Mouse (Mus musculus) brain, adult 2 months (tissue): ENCODE data around the gene Kank3.
A peak's percentile ranks its signal among the peaks of the same experiment; 100 is the strongest.
"Not testable (repeated sequence)": the region's sequence is repeated elsewhere in the genome, so short reads cannot be mapped to it uniquely, and the experiment has no call there.

Experiments
- DNase-seq: peaks from one replicate; pipeline ENCODE4 v3.0.0; 2011; ENCODE audit warnings: low read depth, low spot score

Kank3 gene

DNA sequence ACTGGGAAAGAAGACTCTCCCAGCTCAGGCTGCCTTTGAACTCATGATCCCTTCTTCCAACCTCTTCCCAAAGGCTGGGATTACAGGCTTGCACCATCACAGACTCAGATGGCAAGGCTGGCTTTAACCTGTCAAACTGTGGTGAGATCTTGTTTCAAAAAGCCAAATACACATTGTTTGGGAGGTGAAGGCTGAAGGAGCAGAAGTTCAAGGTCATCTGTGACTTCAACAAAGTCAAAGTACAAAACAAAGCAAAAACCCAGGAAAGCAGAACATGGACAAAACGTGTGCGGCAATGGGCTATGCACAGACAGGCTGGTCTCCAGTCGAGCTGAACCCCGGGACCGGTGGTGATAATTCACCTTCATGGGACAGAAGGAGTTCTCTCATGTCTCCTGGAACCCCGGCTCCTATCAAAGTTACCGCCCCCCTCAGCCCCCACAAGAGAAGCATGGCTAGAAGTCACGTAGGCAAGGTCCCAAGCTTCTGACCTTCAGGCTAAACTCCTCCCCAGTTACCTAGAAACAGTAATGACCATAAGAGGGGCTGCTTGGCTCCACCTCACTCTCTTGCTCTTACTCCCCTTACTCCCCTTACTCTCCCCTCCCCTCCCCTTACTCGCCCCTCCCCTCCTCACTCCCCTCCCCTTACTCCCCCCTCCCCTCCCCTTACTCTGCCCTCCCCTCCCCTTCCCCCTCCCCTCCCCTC, 3.0 kb upstream of the Kank3 start:
- DNase-seq: no peak

DNA sequence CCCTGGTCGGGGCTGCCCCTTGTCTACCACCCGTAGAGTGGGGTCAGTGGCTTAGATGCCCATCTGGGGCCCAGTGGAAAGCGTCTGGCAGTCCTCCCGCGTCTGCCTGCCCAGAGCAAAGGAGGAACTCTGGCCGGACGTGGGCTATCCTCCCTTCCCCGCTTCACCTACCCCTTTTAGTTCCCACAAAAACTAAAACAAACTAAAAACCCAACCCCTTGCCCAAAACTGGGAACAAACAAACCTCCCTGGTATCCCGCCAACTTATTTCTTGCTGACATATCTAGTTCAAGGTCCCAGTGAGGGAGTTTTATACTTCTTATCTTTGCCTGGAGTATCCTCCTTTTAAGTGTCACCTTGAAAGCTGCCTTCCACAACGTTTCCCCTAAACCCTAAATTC, 2.1 kb upstream of the Kank3 start:
- no peak for DNase-seq

DNA sequence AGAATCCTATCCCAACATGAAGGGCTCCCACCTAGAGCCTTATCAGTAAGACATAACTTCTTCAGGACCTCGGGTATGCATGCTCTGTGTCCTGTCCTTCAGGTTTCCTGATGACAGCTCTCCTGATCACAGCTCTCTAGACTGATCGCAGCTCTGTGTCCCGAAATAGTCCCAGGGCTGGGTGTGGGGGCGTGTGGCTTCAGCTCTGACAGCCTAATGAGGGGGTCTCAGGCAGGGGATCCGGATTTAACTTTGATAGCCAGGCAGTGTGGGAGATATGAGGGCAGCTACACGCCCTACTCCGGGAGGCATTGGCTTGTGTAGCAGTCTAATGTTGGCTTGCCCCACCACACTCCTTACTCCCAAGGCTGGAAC, 810 bp downstream of the Kank3 start:
- peak; percentile 76 for DNase-seq

DNA sequence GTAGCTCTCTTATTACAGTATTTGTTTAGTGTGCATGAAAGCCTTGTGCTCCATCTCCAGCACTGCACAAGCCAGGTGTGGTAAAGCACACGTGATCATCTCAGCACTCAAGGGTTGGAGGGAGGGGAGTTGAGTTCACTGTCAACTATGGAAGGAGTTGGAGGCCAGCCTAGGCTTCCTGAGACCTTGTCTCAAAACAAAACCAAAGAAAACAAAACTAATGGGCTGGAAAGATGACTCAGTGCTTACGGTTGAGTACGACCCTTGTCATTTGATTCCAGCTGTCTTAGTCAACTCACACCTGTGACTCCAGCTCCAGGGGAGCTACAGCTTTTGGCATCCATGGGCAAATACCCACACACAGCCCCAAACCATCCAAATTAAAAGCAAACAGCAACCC, 2.2 kb downstream of the Kank3 start:
- no peak for DNase-seq

DNA sequence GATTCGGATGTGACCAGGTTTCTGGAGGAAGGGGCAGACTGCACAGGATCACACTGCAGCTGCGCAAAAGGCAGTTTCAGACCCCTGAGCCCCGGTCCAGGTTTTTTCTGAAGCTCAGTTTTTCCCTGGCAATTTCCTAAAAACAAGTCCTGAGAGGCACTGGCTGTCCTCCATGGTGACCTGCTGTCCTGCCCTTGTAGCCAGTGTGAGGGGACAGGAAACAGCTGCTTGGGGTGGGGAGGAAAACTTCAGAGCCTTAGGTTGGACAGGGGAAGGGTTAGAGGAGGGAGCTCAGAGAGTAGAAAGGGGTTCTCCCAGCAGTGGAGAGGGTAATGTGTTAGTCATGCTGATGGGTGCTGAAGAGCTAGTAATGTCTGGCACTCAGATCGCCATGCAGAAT, 2.7 kb downstream of the Kank3 start:
- DNase-seq: no peak

DNA sequence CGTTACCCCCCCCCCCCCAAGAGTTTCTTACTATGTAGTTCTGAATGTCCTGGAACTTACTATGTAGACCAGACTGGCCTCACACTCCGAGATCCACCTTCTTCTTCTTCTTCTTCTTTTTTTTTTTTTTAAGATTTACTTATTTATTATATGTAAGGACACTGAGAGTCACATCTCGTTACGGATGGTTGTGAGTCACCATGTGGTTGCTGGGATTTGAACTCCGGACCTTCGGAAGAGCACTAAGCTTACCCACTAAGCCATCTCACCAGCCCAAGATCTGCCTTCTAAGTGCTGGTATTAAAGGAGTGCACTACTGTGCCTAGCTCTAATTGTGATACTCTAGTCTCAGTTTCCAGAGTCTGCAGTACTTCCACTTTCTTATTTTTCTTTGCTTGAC, 5.1 kb downstream of the Kank3 start:
- no peak for DNase-seq

DNA sequence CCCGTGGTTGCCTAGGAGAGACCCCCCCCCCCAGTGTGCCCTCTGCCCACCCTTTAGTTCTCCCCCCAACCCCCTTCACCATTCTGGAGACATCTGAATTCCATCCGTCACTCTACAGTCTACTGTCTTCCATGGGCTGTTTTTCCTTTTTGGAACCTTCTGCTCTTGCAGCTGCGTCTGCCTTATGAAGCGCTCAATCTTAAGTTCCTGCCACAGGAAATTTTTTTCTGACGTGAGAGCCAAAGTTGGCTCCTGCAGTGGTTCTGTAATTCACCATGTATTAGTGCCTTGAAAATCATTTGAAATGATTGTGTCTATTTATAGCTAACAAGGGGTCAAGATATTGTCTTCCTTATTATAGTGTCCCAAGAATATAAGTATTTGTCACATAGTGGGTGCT, 6.3 kb downstream of the Kank3 start:
- DNase-seq: peak; percentile 36

DNA sequence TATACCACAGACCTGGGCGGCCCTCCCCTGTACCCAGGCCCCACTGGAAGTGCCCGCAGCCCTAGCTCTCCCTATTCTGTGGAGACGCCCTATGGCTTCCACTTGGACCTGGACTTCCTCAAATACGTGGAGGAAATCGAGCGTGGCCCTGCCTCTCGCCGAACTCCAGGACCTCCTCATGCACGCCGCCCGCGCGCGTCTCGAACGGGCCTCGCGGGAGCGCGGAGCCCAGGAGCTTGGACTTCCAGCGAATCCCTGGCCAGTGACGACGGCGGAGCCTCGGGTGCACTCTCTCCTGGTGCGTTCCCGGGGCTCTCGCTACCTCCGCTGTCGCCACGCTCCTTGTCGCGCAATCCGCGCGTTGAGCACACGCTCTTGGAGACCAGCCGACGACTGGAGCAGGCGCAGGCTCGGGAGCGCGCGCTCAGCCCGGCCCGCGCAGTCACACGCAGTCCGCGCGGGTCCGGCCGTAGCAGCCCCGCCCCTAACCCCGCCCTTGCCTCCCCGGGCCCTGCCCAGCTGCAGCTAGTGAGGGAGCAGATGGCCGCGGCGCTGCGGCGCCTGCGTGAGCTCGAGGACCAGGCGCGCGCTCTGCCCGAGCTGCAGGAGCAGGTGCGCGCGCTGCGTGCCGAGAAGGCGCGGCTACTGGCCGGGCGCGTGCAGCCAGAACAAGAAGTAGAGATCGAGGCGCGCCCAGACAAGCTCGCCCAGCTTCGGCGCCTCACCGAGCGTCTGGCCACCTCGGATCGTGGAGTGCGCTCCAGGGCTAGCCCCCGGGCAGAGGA, 7.1 kb downstream of the Kank3 start:
- DNase-seq: peak; percentile 99

DNA sequence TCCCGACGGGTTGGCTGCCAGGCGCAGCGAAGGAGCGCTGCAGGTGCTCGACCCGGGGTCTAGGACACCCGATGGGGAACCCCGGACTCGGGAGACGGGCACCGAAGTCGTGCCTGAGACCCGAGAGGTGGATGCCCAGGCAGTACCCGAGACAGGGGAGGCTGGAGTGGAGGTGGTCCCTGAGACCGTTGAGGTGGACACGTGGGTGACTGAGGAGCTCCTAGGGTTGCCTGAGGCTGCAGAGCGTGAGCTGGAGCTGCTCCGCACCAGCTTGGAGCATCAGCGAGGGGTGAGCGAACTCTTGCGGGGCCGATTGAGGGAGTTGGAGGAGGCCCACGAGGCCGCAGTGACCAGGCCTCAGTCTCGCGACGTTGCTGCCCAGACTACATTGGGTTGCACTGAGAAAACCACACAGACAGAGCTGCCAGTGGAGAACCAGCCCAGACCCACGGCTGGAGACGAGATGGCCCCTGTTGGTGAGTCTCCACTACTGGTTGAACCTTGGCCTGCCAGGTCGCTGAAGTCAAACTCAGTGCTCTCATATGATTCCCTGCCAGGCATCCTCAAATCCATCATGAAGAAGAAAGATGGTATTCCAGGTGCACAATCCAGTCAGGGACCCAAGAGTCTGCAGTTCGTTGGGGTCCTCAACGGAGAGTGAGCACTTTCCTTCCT, 7.8 kb downstream of the Kank3 start:
- DNase-seq: peak; percentile 46

DNA sequence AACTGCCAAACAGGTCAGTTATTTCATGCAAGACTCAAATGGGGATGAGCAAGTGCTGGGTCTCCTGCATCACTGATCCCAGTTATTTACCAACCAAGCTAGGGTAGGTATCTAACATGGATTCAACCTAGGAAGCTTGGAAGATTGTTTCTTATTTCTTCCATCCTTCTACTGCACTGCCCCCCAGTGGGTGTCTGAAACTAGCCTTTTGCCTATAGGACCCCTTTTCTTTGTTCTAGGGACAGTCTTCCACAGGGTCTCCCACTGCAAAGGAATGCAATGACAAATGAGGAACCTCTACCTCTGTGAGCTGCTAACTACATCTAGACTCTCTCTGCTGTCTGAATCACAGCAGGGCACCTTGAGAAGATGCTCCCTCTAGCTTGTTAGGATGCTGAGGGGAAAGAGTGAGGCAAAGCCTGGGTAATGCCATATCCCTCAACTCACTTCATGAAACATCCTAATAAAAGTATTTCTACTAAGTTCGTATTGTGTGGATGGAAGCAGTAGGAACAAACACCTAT, 12.2 kb downstream of the Kank3 start:
- no peak for DNase-seq

DNA sequence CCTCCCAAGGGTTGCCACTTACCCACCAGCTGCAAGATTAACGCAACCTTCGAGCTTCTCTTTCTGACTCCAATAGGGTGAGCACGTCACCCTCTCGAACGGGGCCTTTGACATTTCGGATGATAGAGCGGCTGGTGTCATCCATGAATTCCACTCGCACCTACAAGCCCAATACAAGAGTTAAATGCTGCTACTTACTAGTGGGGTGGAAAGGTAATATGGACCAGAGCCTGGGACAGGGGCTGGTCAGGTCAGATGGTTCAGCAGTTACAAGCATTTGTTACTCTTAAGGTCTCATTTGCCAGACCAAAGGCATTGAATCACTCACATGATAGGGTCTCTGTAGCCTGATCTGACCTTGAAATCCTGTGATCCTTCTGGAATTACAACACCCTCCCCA, 12.9 kb downstream of the Kank3 start:
- not testable (repeated sequence) for DNase-seq

DNA sequence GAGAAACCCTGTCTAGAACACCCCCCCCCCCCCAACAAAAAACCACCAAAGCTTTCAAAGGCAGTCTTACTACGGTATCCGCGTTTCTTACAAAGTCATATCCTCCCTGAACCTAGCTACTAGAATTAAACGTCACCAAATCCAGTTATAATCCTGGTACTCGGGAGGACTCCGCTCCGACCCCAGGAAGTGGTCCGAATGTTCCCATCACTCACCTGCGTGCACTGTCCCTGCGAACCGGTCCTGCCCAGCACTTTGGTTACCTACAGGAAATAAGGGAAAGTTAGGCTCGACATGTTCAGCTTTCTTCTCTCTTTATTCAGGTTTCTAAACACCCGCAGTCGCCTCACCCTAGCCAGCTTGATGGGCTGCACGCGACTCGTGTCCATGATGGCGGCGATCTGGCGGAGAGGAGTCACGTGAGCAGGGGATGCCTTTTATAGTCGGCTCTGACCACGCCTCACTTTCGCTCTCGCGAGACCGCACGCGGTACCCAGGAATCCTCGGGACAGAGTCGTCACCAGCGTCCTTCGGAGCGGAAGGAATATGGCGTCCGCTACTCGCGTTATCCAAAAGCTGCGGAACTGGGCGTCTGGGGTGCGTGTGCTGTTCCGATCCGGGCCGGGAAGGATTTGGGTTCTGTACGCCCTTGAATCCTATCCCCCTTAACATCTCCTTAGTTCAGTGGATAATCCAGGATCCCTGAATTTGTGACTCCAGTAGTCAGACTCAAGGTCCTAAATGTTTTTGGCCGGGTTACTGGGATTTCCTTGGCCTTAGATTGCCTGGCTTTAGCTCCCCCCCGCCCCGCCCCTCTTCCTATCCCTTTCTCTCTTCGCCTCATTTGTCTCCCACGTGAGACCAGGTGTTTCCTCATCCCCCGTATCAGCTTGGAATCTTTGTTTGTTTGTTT, 14.0 kb downstream of the Kank3 start, which contains the start of the genes Rps28 and Ndufa7:
Gene Rps28 (minus strand): TSS at position 479 of the 913 bp plus-strand sequence.
Gene Ndufa7 (plus strand): TSS at position 489 of the 913 bp plus-strand sequence.
- peak; percentile 99 for DNase-seq

DNA sequence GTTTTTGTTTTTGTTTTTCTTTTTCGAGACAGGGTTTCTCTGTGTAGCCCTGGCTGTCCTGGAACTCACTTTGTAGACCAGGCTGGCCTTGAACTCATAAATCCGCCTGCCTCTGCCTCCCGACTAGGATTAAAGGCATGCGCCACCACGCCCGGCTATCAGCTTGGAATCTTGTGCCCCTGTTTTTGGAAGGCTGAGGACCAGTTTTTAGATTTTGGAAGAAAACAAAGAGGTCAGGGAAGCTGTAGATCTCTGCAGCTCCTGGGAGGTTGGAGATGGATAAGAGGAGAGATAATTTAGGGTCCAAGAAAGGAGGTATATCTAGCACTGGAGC, 14.6 kb downstream of the Kank3 start:
- DNase-seq: not testable (repeated sequence)

DNA sequence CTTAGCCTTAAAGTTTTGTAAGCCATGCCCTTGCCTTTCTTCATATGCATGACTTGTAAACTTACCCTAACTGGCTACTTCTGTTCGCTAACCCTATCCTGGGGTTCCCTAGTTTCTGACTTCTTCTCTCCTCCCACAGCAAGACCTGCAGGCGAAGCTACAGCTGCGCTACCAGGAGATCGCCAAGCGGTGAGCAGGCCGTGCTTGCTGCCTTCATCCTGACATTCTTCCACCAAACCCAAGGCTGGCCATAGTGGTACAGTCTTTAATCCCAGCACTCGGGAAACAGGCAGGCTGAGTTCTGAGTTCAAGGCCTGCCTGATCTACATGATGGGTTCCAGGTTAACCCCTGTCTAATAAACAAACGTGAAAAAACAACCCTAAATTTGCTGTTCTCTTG, 15.1 kb downstream of the Kank3 start:
- DNase-seq: no peak

DNA sequence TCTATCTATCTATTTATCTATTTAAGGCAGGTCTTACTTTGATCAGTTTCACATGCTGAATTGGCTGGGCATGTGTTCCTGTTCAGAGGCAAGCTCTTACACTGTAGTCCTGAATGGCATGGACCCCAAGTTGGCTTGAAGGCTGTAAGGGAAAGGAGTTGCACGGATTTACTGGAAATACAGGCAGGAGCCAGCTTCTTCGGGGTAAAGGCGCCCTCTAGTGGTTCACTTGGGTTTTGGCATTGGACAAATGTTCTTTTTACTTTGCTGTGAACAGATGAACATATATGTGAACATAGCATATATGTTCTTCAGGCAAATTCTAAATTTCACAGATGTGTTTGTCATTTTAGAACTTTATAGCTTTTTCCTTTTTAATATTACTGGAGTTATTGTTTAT, 16.5 kb downstream of the Kank3 start:
- DNase-seq: peak; percentile 88

DNA sequence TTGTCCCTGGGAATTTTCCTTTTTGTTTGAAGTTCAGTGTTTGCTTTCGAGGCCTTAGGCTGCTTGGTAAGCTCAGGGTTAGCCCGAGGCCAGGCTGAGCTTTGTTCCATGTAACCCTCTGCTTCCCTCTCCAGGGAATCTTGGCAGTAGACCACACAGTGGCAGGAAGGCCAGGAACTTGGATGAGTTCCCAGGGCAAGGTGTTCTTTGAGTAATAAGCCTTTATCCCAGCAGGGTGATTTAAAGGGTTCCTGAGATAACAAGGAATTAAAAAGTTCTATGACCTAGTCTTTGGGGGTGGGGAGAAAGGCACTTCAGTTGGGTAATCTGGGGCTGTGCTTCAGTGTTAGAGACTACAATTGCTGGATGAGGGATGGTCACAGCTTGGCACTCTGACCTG, 18.6 kb downstream of the Kank3 start:
- peak; percentile 81 for DNase-seq

DNA sequence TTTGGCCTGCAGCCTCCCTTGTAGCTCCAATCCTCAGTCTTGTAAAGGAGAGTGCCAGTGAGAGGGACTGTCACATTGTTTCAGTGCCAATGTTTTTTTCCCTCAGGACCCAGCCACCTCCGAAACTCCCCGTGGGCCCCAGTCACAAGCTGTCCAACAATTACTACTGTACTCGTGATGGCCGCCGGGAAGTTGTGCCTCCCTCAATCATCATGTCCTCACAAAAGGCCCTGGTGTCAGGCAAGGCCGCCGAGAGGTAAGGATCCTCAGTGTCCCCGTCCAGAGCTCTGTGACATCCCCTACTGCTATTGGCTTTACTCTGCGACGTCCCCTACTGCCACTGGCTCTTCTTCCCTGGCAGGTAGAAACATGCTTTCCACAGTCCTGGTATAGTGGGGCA, 19.2 kb downstream of the Kank3 start:
- no peak for DNase-seq

DNA sequence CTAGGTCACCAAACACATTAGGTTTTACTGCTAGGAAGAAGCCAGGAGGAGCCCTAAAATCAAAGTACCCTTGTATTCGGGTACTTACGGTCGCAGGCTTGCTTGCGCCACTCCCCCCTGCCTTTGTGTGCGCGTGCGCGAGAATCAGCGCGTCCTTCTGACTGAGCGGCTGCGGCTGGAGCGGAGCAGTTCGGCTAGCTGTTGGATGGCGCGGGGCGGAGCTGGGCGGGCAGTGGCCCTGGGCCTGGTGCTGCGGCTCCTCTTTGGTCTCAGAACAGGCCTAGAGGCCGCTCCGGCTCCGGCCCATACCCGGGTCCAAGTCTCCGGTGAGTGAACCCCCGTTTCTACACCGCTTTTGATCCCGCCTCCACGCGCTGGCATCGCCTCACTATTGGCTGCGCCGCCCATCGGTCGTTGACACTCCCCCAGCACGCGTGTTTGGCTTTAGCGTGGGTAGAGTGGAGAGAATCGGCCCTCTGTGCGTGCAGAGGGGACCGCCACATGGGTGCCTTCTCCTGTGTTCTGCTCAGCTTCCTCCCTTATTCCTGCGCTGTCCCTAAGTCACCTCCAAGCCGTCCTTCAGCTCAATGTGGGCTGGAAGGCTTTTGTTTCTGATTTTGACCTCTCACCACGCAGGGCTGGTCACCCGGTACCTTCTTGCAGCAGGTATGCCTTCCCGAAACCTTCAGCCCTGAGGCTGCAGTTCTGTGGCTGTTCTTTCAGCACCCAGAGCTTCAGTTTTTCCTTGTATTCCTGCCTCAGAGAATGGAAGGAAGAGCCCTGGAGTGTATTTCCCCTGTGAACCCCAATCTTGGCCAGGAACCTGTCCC, 32.9 kb downstream of the Kank3 start, which contains the start of gene Cd320:
Gene Cd320 (plus strand): TSS at position 126 of the 830 bp plus-strand sequence.
- peak; percentile 97 for DNase-seq

DNA sequence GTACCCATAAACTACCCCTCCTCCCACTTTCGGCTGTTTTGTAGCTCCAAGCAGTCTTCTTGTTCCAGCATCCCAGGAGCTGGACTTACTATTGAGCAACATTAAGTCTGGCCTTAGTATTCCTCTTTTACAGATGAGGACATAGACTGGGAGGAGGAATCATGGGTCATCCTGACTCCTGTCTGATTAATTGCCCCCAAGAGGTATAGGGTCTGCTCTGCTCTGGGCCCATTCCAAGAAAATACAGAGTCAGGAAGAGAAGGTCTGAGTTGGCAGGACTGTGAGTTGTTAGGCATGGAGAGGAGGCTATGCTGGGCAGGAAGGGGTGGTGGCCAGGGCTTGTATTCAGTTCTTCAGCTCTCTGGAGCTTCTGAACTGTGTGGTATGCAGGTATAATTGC, 33.9 kb downstream of the Kank3 start:
- DNase-seq: no peak

DNA sequence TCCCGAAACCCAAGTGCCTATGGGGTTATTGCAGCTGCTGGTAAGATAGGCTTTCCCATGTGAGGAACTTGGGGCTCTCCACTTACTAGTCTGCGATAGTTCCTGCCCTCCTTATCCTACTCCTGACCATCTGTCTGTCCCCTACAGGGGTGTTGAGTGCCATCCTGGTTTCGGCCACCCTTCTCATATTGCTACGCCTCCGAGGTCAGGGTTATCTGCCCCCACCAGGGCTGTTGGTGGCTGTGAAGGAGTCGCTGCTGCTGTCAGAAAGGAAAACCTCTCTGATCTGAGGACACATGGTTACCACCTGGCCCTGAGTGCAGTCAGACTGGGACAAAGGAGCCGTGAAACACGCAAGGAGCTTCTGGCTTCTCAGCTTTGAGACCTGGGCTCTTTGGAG, 37.8 kb downstream of the Kank3 start:
- DNase-seq: no peak
